Mouse (Mus musculus) kidney, embryonic 15.5 days (tissue): ENCODE measurements around the gene Pcgf2. TPM values are rescaled to one million over a fixed set of nuclear protein-coding genes. Genes with fewer than 3 reads are reported as not detected.
"Not testable (repeated sequence)": the region's sequence is repeated elsewhere in the genome, so short reads cannot be mapped to it uniquely, and the experiment has no call there.

Source experiments
- ATAC-seq: fragments of 200-750 bp; cut with Nextera tagmentation; replicated peaks from 2 replicates; pipeline ENCODE4 v1.8.0; 2017; ENCODE audit warnings: moderate TSS enrichment; ENCODE audit not compliant: low FRiP score
- H3K27ac ChIP-seq: fragments of 300-500 bp; sonication (generic); 2 replicates; pipeline ENCODE4 v1.5.1; 2015; ENCODE audit warnings: mild to moderate bottlenecking, inconsistent platforms
- H3K27me3 ChIP-seq: fragments of 300-500 bp; sonication (generic); 2 replicates; pipeline ENCODE4 v1.6.1; 2015; ENCODE audit warnings: inconsistent platforms
- H3K36me3 ChIP-seq: fragments of 300-500 bp; sonication (generic); 2 replicates; pipeline ENCODE4 v1.6.1; 2015; ENCODE audit warnings: inconsistent platforms
- H3K4me1 ChIP-seq: fragments of 300-500 bp; sonication (generic); 2 replicates; pipeline ENCODE4 v1.6.1; 2015; ENCODE audit warnings: inconsistent platforms
- H3K4me2 ChIP-seq: fragments of 300-500 bp; sonication (generic); 2 replicates; pipeline ENCODE4 v1.6.1; 2015; ENCODE audit warnings: moderate library complexity, mild to moderate bottlenecking, inconsistent platforms
- H3K4me3 ChIP-seq: fragments of 300-500 bp; sonication (generic); replicated peaks from 2 replicates; pipeline ENCODE4 v1.5.1; 2015; ENCODE audit warnings: mild to moderate bottlenecking, inconsistent platforms
- H3K9ac ChIP-seq: fragments of 300-500 bp; sonication (generic); 2 replicates; pipeline ENCODE4 v1.6.1; 2015; ENCODE audit warnings: mild to moderate bottlenecking, inconsistent platforms
- H3K9me3 ChIP-seq: fragments of 300-500 bp; sonication (generic); replicated peaks from 2 replicates; pipeline ENCODE4 v1.6.1; 2016; ENCODE audit warnings: inconsistent platforms
- WGBS: fragments of 180-500 bp; shearing (Covaris S2); methylation state at CpG from one replicate; pipeline ENCODE4 v1.1.7; 2015; ENCODE audit warnings: mixed read lengths; 5-methylcytosine and 5-hydroxymethylcytosine counted together
- polyA plus RNA-seq: library from polyadenylated mRNA; unstranded; fragments of >200 nt; fragmentation: Nextera tagmentation; extraction: Ambion mirVana; gene quantifications from 2 replicates; pipeline ENCODE4 v1.2.1, GENCODE M21; 2015

Pcgf2 gene
- polyA plus RNA-seq, 1 experiment from 2014 or later, result 16.6 TPM

DNA sequence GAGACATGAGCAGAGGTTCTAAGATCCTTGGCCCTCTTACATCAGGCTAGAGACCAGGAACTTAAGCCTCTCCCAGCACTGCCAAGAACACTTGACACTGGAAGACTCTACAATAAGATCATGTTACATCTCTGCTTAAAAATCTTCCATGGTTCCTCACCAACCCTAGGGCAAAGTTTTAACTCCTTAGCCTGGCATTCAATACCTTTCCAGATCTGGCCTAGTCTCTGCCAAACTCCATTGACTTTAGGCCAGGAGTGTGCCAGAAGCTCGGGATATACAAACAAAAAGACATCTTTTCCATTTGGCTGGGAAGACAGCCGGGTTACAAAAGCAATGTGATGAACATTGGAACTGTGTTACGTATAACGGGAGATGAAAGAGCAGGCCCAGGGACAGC lies 37.3 kb upstream of the Pcgf2 start:
- no peak for ATAC-seq
- Histone ChIP-seq H3K27ac (0 out of 2 replicates have a peak overlapping the region, but pooled peaks have one; percentile 9), H3K27me3 (no peaks in the 10 kb centered on the region), H3K36me3 (peaks cover 8% of the 10 kb centered on the region; the same call in 1 of the 2 replicates), H3K9ac (no peak overlapping the region), H3K4me3 (no peak overlapping the region), H3K4me2 (no peak overlapping the region), H3K9me3 (no peaks in the 10 kb centered on the region), H3K4me1 (peaks cover 33% of the 10 kb centered on the region)
- 71% methylated on average over 4 of the region's 4 CpGs for WGBS

DNA sequence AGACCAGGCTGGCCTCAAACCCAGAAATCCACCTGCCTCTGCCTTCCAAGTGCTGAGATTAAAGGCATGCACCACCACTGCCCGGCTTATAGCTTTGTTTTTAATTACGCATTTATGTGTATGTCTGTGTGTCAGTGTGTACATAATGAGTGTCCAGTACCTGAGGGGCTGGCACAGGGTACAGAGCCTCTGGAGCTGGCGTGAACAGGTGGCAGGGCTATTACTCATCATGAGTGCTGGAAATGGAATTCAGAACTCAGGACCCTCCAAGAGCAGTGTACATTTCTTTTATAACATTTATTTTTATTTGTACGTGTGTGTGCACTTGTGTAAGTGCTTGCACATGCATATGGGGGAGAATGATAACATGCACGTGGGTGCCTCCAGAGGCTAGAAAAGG lies 36.3 kb upstream of the Pcgf2 start:
- Histone ChIP-seq H3K36me3 (peaks cover 18% of the 10 kb centered on the region), H3K27ac (no peak overlapping the region), H3K4me3 (no peak overlapping the region), H3K27me3 (no peaks in the 10 kb centered on the region), H3K4me2 (no peak overlapping the region), H3K9me3 (no peaks in the 10 kb centered on the region), H3K4me1 (peaks cover 26% of the 10 kb centered on the region), H3K9ac (no peak overlapping the region)
- 88% methylated on average over 5 of the region's 5 CpGs for WGBS
- ATAC-seq, result no peak

DNA sequence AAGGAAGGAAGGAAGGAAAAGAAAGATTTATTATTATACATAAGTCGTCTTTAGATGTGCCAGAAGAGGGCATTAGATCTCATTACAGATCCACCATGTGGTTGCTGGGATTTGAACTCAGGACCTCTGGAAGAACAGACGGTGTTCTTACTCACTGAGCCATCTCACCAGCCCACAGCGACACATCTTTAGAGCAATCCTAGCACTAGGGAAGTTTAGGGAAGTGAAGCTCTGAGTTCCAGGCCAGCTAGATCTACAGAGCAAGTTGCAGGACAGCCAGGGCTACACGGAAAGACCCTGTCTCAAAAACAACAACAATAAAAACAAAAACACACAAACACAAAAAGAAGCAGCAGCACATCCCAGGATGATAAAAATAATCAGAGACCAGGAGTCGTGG lies 34.5 kb upstream of the Pcgf2 start:
- H3K27ac ChIP-seq, H3K9me3 ChIP-seq, H3K27me3 ChIP-seq, H3K4me2 ChIP-seq, H3K4me3 ChIP-seq, H3K9ac ChIP-seq, ATAC-seq: not testable (repeated sequence)
- peaks cover 33% of the 10 kb centered on the region for H3K36me3 ChIP-seq
- H3K4me1 ChIP-seq, result peaks cover 12% of the 10 kb centered on the region
- 83% methylated on average over 5 of the region's 5 CpGs for WGBS

DNA sequence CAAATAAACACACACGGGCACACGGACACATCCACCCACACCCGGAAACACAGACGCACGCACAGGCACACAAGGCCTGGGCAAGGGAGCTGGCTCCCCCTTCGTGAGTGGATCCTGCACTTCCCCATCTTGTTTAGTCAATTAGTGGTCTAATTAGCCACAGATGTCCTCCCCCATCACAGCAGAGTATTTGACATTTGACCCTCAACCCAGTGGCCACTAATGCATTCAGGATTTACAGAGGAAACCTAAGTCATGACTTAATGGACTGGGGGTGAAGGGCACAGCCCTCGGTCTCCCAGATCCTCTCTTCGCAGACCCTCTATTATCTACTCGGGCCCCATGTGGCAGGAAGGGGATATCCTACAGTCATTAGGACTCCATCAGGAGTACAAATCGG lies 33.4 kb upstream of the Pcgf2 start:
- Histone ChIP-seq H3K36me3 (peaks cover 38% of the 10 kb centered on the region), H3K27me3 (no peaks in the 10 kb centered on the region), H3K4me3 (no peak overlapping the region), H3K9ac (no peak overlapping the region), H3K4me2 (no peak overlapping the region), H3K9me3 (no peaks in the 10 kb centered on the region), H3K27ac (0 out of 2 replicates have a peak overlapping the region, but pooled peaks have one; percentile 14), H3K4me1 (peaks cover 10% of the 10 kb centered on the region)
- ATAC-seq, result no peak
- 17% methylated on average over 10 of the region's 10 CpGs for WGBS

DNA sequence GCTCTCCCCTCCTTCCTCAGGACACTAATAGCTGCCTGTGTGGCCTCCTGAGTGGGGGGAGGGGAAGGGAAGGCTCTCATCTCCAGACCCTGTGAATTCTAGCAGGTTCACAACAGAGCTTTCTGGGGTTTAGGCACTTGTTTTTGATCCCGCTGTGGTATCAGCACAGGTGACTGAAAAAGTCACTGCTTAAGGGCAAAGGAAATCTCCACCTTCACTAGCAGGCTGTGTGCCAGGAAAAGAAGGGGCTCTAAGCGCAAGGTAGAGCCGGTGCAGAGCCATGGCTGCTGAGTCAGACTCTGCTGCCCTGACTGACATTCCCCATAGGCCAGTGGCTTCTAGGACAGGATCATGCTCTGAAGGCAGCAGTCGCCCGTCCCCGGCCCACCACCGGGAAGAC lies 28.4 kb upstream of the Pcgf2 start:
- Histone ChIP-seq H3K27me3 (no peaks in the 10 kb centered on the region), H3K4me2 (no peak overlapping the region), H3K4me1 (peaks cover 4% of the 10 kb centered on the region), H3K9me3 (no peaks in the 10 kb centered on the region), H3K4me3 (no peak overlapping the region), H3K9ac (no peak overlapping the region), H3K27ac (no peak overlapping the region), H3K36me3 (peaks cover 86% of the 10 kb centered on the region)
- no peak for ATAC-seq
- 76% methylated on average over 7 of the region's 7 CpGs for WGBS

DNA sequence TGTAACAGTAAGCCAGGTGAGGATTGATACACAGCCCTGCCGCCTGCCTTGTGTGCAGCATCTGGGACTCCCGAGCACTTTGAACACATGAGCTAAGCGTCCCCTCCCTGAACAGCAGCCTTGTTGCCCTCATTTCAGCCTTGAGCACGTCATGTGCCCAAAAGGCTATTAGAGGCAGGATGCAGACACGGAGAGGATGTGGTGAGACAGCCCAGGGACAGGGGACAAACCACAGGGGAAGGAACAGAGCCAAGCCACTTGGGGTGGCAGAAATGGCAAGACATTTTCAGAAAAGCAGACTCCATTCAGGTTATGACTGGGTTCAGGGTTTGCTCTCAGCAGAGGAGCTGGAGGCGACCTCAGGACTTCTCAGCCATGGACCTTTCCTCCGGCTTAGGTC lies 28.0 kb upstream of the Pcgf2 start:
- H3K4me3 ChIP-seq, result no peak overlapping the region
- no peaks in the 10 kb centered on the region for H3K27me3 ChIP-seq
- peaks cover 90% of the 10 kb centered on the region for H3K36me3 ChIP-seq
- H3K4me2 ChIP-seq, result no peak overlapping the region
- H3K9me3 ChIP-seq, result no peaks in the 10 kb centered on the region
- WGBS, result 62% methylated on average over 7 of the region's 7 CpGs
- no peak for ATAC-seq
- H3K27ac ChIP-seq, result no peak overlapping the region
- H3K9ac ChIP-seq, result no peak overlapping the region
- H3K4me1 ChIP-seq, result peaks cover 5% of the 10 kb centered on the region; the same call in 1 of the 2 replicates

DNA sequence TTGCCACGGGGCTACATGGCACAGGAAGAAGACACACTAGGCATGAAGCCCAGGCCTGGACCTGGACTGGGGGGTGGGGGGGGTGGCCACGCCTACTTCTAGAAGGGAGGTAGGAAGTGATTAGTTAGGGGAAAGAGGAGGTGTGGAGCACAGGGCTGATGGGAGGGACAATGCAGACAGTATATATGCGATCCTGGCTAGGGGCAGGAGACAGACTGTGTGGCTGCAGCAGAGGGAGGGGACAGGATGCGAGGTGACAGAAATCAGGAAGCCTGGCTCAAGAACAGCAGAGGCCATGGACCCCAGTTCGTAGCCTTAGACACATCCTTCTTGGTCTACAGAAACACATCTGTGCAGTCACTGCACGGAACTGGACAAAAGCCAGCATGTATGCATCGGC lies 23.4 kb upstream of the Pcgf2 start:
- ATAC-seq, result peak; percentile 58; the same call in 1 of the 2 replicates
- H3K4me2 ChIP-seq, result no peak overlapping the region
- H3K9ac ChIP-seq, result no peak overlapping the region
- peaks cover 97% of the 10 kb centered on the region for H3K36me3 ChIP-seq
- no peaks in the 10 kb centered on the region for H3K27me3 ChIP-seq
- peak overlapping the region; percentile 24; the same call in 1 of the 2 replicates for H3K27ac ChIP-seq
- WGBS, result 69% methylated on average over 7 of the region's 7 CpGs
- H3K4me3 ChIP-seq, result no peak overlapping the region
- peaks cover 9% of the 10 kb centered on the region; the same call in 1 of the 2 replicates for H3K4me1 ChIP-seq
- no peaks in the 10 kb centered on the region for H3K9me3 ChIP-seq

DNA sequence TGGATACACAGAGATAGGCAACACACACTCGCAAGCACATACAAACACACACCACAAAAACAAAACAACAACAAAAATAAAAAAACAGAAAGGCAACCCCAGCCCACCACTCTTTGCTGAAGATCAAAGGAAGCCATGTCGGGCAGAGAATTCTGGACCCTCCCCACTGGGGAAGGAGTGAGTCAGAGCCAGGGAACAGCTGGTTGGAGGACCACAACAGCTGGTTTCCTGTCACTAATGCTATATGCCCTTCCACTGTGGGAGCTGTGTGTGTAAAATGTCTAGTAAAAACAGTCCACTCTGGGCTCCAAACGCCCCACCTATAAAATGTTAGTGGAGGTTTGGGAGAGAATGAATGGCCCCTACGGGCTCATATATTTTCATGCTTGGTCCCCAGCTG lies 21.0 kb upstream of the Pcgf2 start:
- no peaks in the 10 kb centered on the region for H3K27me3 ChIP-seq
- 83% methylated on average over 4 of the region's 4 CpGs for WGBS
- peaks cover 95% of the 10 kb centered on the region for H3K36me3 ChIP-seq
- ATAC-seq, result no peak
- no peak overlapping the region for H3K9ac ChIP-seq
- H3K27ac ChIP-seq, result no peak overlapping the region
- peaks cover 9% of the 10 kb centered on the region; the same call in 1 of the 2 replicates for H3K4me1 ChIP-seq
- H3K4me3 ChIP-seq, result no peak overlapping the region
- H3K4me2 ChIP-seq, result no peak overlapping the region
- no peaks in the 10 kb centered on the region for H3K9me3 ChIP-seq

DNA sequence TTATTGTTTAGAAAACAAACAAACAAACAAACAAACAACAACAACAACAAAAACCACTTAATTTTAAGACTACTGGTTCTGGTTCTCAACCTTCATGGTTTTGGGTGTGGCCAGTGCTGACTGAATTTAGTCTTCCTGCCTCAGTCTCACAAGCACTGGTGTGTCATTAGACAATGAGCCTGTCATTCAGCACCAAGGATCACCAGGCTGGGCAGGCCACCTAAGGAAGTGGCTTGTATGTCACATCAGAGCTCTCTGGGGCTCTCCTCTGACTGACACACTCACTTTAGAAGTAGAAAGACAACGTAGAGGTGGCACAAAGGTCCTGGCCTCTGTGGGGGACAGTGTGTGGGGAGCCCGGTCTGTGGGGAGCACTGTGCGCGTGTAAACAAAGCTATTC lies 18.7 kb upstream of the Pcgf2 start:
- ATAC-seq, result no peak
- Histone ChIP-seq H3K36me3 (peaks cover 88% of the 10 kb centered on the region), H3K4me2 (no peak overlapping the region), H3K4me1 (peaks cover 9% of the 10 kb centered on the region; the same call in 1 of the 2 replicates), H3K27me3 (no peaks in the 10 kb centered on the region), H3K9me3 (no peaks in the 10 kb centered on the region), H3K27ac (no peak overlapping the region), H3K9ac (no peak overlapping the region), H3K4me3 (no peak overlapping the region)
- 85% methylated on average over 4 of the region's 4 CpGs for WGBS

DNA sequence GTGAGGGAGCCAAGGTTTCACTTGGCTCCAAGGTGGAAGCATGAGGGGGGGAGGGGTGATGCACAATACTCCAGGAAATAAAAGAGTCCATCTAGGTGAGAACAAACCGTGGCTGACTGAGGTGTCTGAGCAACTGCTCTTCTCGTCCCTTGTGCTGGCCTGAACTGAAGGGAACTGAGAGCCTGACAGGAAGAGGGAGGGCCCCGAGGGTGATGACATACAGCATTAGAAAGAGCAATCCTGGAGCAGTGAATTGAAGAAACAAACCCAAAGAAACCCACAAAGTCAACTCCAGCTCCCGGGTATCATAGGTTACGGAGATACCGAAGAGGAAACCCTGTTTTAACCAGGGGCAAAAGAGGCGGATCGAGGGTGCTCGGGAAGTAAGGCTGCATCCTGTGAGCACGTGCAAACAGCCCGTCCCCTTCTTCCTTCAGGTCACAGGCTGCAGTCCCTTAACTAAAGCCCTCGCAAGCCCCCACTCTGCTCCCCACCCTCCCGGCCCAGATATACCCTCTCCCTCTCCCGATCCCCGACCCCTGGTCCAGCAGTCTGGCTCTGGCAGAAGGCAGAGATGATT lies 18.1 kb upstream of the Pcgf2 start:
- H3K27ac ChIP-seq, result no peak overlapping the region
- peaks cover 5% of the 10 kb centered on the region; the same call in 1 of the 2 replicates for H3K4me1 ChIP-seq
- H3K4me3 ChIP-seq, result no peak overlapping the region
- no peaks in the 10 kb centered on the region for H3K27me3 ChIP-seq
- H3K4me2 ChIP-seq, result no peak overlapping the region
- H3K36me3 ChIP-seq, result peaks cover 89% of the 10 kb centered on the region
- H3K9ac ChIP-seq, result no peak overlapping the region
- ATAC-seq, result no peak
- 69% methylated on average over 15 of the region's 15 CpGs for WGBS
- no peaks in the 10 kb centered on the region for H3K9me3 ChIP-seq

DNA sequence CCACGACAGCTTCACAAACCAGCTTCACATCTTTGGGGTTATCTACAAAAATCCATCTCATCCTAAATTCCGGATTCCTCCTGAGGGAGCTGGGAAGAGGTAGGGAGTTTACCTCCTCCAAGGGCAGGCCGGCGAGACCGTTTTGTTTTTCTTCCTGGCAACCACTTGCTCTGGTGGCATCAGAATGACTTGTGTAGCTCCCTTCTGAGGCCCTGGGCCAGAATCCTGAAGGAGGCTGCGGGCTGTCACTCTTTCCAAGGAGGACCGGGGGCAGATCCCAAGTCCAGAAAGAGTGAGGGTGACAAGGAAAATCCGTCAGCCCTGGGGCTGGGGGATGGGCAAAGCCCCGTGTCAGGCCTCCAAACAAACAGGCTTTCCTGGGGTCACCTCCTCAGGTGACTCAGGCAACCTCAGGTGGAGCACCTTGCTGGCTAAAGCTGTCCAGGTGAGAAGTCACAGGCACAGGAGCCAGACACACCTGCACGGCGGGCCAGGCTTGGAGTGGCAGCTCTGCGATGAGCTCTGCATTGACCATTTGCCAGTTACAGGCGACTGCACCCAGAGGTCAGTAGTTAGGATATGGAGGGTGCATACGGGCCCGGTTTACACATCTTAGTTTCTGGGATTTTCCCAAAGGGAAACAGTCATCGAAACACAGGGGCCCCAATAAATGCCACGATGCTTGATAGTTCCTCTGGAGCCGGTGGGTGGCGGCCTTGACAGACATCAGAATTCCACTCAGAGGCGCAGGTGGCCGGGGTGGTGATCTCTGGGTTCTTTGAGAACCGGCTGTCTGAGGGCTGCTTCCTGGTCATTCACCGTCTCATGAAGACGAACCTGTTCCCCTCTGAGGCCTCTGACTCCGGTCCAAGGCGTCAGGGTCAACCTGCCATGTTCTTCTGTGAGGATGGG lies 17.3 kb upstream of the Pcgf2 start:
- Histone ChIP-seq H3K4me3 (no peak overlapping the region), H3K4me1 (peaks cover 2% of the 10 kb centered on the region; the same call in 1 of the 2 replicates), H3K4me2 (no peak overlapping the region), H3K9me3 (no peaks in the 10 kb centered on the region), H3K27ac (no peak overlapping the region), H3K9ac (no peak overlapping the region), H3K27me3 (no peaks in the 10 kb centered on the region), H3K36me3 (peaks cover 90% of the 10 kb centered on the region)
- 81% methylated on average over 26 of the region's 26 CpGs for WGBS
- no peak for ATAC-seq

DNA sequence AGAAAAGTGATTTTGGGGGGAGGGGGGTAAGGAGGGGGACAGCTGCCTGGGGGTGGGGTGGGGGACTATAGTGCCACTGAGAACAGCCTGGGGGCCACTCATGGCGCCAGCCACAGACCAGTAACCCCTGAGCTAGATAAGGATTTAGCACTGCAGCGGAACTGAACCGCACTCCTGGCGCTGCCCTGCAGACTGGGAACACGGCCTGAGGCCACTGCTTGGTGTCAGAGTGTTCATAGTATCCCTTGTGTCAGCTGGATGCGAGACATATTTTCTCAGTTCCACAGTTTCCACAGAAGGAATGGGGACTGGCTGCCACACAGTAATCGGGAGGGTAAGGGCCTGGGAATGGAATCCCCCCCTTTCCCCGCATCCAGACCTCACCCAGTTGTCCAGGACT lies 15.7 kb upstream of the Pcgf2 start:
- Histone ChIP-seq H3K36me3 (peaks cover 90% of the 10 kb centered on the region), H3K9me3 (no peaks in the 10 kb centered on the region), H3K4me1 (no peaks in the 10 kb centered on the region), H3K4me2 (no peak overlapping the region), H3K27me3 (no peaks in the 10 kb centered on the region), H3K9ac (no peak overlapping the region), H3K27ac (no peak overlapping the region), H3K4me3 (no peak overlapping the region)
- no peak for ATAC-seq
- 83% methylated on average over 8 of the region's 8 CpGs for WGBS
